Mouse (Mus musculus) forebrain, embryonic 15.5 days (tissue): ENCODE data around the gene Elmod3. TPM values are rescaled to one million over a fixed set of nuclear protein-coding genes. Genes with fewer than 3 reads are reported as not detected.
A peak's percentile ranks its signal among the peaks of the same experiment; 100 is the strongest.

Experiments used
- ATAC-seq: fragments of 200-750 bp; cut with Nextera tagmentation; replicated peaks from 2 replicates; pipeline ENCODE4 v1.8.0; 2017; ENCODE audit warnings: mild to moderate bottlenecking, moderate TSS enrichment, moderate library complexity
- H3K27ac ChIP-seq: fragments of 300-500 bp; sonication (generic); replicated peaks from 2 replicates; pipeline ENCODE4 v1.5.1; 2015; ENCODE audit warnings: mild to moderate bottlenecking, inconsistent platforms
- H3K27me3 ChIP-seq: fragments of 300-500 bp; sonication (generic); 2 replicates; pipeline ENCODE4 v1.6.1; 2015; ENCODE audit warnings: inconsistent platforms
- H3K36me3 ChIP-seq: fragments of 300-500 bp; sonication (generic); 2 replicates; pipeline ENCODE4 v1.6.1; 2015; ENCODE audit warnings: mild to moderate bottlenecking, inconsistent platforms
- H3K4me1 ChIP-seq: fragments of 300-500 bp; sonication (generic); 2 replicates; pipeline ENCODE4 v1.6.1; 2015; ENCODE audit warnings: inconsistent platforms
- H3K4me2 ChIP-seq: fragments of 300-500 bp; sonication (generic); replicated peaks from 2 replicates; pipeline ENCODE4 v1.6.1; 2015; ENCODE audit warnings: mild to moderate bottlenecking, inconsistent platforms
- H3K4me3 ChIP-seq: fragments of 300-500 bp; sonication (generic); 2 replicates; pipeline ENCODE4 v1.5.1; 2015; ENCODE audit warnings: mild to moderate bottlenecking, inconsistent platforms
- H3K9ac ChIP-seq: fragments of 300-500 bp; sonication (generic); replicated peaks from 2 replicates; pipeline ENCODE4 v1.6.1; 2015; ENCODE audit warnings: mild to moderate bottlenecking, inconsistent platforms
- H3K9me3 ChIP-seq: fragments of 300-500 bp; sonication (generic); 2 replicates; pipeline ENCODE4 v1.6.1; 2016; ENCODE audit warnings: inconsistent platforms
- WGBS: fragments of 180-500 bp; shearing (Covaris S2); methylation state at CpG from one replicate; pipeline ENCODE4 v1.1.7; 2015; ENCODE audit warnings: mixed read lengths; 5-methylcytosine and 5-hydroxymethylcytosine counted together
- polyA plus RNA-seq: library from polyadenylated mRNA; unstranded; fragments of >200 nt; fragmentation: Nextera tagmentation; extraction: Ambion mirVana; gene quantifications from 2 replicates; pipeline ENCODE4 v1.2.1, GENCODE M21; 2015

Gene Elmod3
- polyA plus RNA-seq, 1 experiment from 2014 or later, result 15.6 TPM

DNA sequence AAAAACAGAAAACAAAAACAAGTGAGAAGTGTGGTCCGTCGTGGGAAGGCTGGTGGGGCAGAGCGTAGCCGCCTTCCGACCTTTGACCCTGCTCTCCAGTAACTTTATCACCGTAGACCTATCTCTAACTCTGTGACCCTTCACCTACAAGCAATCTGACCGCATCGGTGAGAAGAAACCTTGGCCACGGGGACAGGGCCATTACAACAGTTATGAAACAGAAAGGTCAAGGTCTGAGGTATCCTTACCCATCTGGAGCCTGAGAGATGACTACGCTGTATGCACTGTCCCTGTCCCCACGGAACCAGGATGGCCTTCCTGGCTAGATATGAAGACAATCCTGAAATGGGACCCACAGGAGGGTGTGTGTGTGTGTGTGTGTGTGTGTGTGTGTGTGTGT, 14.1 kb downstream of the Elmod3 start:
- Histone ChIP-seq H3K9me3 (no peaks in the 10 kb centered on the region), H3K27me3 (no peaks in the 10 kb centered on the region), H3K4me3 (no peak overlapping the region), H3K36me3 (0 out of 2 replicates have a peak, but pooled peaks cover 3% of the 10 kb centered on the region), H3K27ac (no peak overlapping the region), H3K4me1 (no peaks in the 10 kb centered on the region), H3K4me2 (no peak overlapping the region), H3K9ac (no peak overlapping the region)
- no peak for ATAC-seq
- WGBS, result 91% methylated on average over 11 of the region's 11 CpGs

DNA sequence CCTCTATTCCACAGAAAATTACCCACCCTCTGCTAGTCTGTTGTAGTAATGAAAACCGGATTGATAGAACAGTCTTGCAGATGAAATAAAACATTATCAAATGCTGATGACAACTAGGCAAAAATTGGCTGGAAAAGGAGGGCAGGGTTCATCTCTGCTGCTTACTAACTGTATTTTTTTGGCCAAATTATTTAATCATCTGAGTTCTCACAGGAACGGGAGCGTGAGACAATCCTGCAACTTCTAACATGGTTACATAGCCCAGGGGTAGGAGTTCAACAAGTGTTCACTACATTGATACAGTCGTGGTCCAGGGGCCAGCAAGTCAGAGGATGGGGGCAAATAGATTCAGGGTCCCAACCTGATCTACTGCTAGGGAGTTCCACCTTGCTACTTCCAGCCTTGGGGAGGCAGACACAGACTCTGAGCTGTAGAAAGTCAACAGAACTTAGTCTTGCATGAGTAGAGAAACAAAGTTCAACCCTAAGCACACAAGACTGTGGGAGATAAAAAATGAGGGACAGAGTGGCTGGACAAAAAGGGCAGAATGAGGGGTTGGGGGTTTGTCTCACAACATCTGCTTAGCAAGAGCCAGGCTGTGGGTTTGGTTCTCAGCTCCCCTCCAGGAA, 14.9 kb downstream of the Elmod3 start:
- Histone ChIP-seq H3K9ac (no peak overlapping the region), H3K27me3 (no peaks in the 10 kb centered on the region), H3K4me1 (no peaks in the 10 kb centered on the region), H3K4me3 (no peak overlapping the region), H3K36me3 (0 out of 2 replicates have a peak, but pooled peaks cover 3% of the 10 kb centered on the region), H3K9me3 (no peaks in the 10 kb centered on the region), H3K4me2 (no peak overlapping the region), H3K27ac (no peak overlapping the region)
- WGBS, result 86% methylated on average over 4 of the region's 4 CpGs
- no peak for ATAC-seq

DNA sequence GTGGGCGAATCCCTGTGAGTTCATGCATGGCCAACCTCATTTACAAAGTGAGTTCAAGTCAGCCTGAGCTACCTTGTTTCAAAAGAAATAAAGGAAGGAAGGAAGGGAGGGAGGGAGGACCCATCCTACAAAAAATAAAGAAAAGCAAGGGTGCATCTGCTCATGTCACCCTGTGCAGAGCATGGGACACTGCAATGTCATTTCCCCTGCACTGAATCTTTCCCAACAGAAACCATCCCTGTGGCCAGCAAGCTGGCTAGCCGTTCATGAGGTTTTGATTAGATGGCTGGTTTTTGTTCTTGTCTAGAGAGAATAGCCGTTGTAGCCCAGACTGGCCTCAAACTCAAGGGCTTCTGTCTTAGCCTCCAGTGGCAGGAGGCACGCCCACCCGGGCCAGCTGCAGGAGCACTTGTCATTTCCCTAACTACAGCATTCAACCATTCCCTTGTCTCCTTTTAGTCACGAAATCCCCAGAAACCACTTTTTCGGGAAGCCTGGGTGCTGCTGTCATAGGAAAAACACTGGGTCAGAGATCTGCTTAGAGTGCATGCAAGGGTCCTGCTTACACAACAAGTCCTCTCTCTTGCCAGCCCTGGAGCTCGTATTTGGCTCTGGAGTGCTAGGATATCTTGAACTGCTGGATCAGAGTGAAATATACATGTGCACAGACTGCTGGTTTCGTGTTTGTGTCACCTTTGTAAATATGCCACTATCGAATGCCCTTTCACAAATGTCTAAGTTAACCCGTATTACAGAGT, 16.4 kb downstream of the Elmod3 start:
- no peaks in the 10 kb centered on the region for H3K27me3 ChIP-seq
- no peak overlapping the region for H3K4me3 ChIP-seq
- H3K4me1 ChIP-seq, result no peaks in the 10 kb centered on the region
- no peak overlapping the region for H3K27ac ChIP-seq
- 73% methylated on average over 11 of the region's 11 CpGs for WGBS
- no peak overlapping the region for H3K4me2 ChIP-seq
- H3K36me3 ChIP-seq, result 0 out of 2 replicates have a peak, but pooled peaks cover 3% of the 10 kb centered on the region
- no peak overlapping the region for H3K9ac ChIP-seq
- ATAC-seq, result no peak
- H3K9me3 ChIP-seq, result no peaks in the 10 kb centered on the region

DNA sequence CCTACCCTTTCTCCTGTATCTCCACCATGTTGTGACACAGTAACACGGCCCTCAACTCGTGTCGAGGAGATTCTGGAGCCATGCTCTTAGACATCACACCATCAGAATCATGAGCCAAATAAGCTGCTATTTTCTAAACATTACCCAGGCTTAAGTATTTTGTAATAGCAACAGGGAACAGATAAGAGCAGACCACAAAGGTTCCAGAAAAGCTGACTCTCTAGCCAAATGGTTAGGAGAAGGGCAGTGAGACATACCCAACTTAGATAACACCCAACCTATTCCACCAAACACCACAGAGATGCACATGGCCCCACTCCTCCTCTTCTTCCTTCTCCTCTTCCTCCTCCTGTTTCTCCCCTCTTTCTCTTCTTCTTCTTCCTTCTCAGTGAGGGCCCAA, 22.2 kb downstream of the Elmod3 start:
- Histone ChIP-seq H3K27ac (no peak overlapping the region), H3K4me2 (no peak overlapping the region), H3K4me3 (no peak overlapping the region), H3K9ac (no peak overlapping the region), H3K9me3 (no peaks in the 10 kb centered on the region), H3K36me3 (0 out of 2 replicates have a peak, but pooled peaks cover 2% of the 10 kb centered on the region), H3K4me1 (no peaks in the 10 kb centered on the region), H3K27me3 (no peaks in the 10 kb centered on the region)
- WGBS, result 91% methylated on average over 3 of the region's 3 CpGs
- ATAC-seq, result no peak

DNA sequence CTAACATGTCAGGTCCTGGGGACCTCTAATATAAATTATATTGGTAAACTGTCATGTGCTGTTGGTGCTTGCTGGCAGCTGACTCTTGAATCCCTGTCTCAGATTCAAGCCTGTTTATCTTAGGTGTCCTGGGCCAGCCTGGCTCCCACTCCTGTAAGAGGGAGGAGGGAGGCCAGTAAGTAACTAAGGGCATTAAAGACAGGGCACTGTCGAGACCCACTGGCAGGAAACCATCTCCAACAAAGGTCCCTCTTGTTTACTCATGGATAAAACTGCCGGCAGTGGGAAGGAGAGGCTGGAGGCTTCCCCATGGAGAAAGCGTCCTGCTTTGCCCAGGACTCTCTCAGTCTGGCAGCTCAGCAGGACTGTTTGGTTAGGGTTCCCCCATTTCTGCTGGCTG, 26.4 kb downstream of the Elmod3 start:
- H3K4me1 ChIP-seq, result no peaks in the 10 kb centered on the region
- H3K4me2 ChIP-seq, result no peak overlapping the region
- 61% methylated on average over 3 of the region's 3 CpGs for WGBS
- no peak overlapping the region for H3K27ac ChIP-seq
- H3K9ac ChIP-seq, result no peak overlapping the region
- H3K4me3 ChIP-seq, result no peak overlapping the region
- no peaks in the 10 kb centered on the region for H3K27me3 ChIP-seq
- no peak for ATAC-seq
- H3K9me3 ChIP-seq, result no peaks in the 10 kb centered on the region
- H3K36me3 ChIP-seq, result peaks cover 7% of the 10 kb centered on the region; the same call in 1 of the 2 replicates

DNA sequence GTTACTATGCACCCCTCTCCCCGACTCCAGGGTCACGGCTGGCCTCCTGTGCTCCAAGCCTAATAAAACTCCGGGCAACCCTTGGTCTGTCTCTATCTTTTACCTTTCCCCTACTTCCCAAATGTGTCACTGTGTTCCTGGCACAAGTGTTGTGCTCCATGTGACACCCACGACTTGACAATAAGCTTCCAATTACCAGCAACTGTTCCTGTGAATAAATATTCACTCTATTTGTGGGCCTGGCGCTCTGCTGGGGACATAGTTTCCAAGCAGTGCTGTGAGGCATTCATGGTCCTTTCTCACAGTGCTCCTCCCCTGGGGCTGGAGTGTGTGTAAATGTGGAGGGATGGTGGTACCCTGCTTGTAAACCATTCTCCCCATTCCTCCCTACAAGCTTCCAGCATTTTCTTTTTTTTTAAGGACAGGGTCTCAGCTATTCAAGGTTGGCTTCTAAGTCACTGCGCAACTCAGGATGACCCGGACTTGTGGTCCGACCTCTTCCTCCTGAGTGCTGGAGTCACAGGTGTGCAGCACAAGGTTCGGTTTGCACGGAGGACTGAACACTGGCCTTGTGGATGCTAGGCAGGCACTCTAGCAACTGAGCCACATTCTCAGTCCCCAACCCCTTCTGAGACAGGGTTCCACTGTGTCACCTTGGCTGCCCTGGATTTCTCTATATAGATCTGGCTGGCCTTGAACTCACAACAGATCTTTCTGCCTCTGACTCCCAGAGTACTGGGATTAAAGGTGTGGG, 27.4 kb downstream of the Elmod3 start:
- no peak overlapping the region for H3K4me2 ChIP-seq
- H3K27ac ChIP-seq, result no peak overlapping the region
- H3K9me3 ChIP-seq, result no peaks in the 10 kb centered on the region
- no peak overlapping the region for H3K9ac ChIP-seq
- H3K4me3 ChIP-seq, result no peak overlapping the region
- H3K36me3 ChIP-seq, result peaks cover 7% of the 10 kb centered on the region; the same call in 1 of the 2 replicates
- H3K4me1 ChIP-seq, result no peaks in the 10 kb centered on the region
- H3K27me3 ChIP-seq, result no peaks in the 10 kb centered on the region
- ATAC-seq, result no peak
- WGBS, result 79% methylated on average over 10 of the region's 10 CpGs

DNA sequence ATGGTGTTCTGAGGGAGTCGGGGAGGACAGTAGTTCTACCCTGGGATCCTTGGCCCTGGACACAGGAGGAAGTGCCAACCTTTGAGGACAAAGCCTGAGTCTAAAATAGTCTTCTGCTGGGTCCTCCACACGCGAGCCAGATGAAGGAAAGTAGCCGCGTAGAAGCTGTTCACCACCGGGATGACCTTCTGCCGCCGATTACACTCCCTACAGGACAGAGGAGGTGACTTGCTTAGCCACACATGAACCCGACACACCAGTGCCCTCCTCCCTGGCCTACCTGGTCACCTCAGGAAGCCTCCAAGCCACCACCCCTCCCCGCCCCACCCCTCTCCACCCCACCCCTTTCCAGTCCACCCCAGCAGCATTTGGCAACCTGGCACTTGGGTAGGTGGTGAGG, 29.5 kb downstream of the Elmod3 start:
- no peak for ATAC-seq
- Histone ChIP-seq H3K36me3 (peaks cover 5% of the 10 kb centered on the region; the same call in 1 of the 2 replicates), H3K4me3 (no peak overlapping the region), H3K9me3 (no peaks in the 10 kb centered on the region), H3K27me3 (no peaks in the 10 kb centered on the region), H3K4me2 (no peak overlapping the region), H3K4me1 (no peaks in the 10 kb centered on the region), H3K27ac (no peak overlapping the region), H3K9ac (no peak overlapping the region)
- WGBS, result 94% methylated on average over 10 of the region's 10 CpGs

DNA sequence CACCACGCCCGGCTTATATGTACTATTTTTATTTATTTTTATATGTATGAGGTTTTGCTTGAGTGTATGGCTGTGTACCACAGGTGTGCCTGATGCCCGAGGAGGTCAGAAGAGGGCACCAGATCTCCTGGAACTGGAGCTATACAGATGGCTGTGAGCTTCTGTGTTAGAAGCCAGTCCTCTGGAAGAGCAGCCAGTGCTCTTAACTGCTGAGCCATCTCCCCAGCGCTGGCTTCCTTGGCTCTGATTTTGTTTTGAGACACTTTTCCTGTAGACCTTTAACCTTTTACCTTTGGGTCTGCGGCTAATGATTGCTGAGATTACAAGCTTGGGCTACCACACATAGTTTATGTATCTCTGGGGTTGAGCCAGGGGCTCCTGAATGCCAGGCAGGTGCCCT, 30.7 kb downstream of the Elmod3 start:
- no peaks in the 10 kb centered on the region for H3K9me3 ChIP-seq
- no peak for ATAC-seq
- no peak overlapping the region for H3K9ac ChIP-seq
- H3K27me3 ChIP-seq, result no peaks in the 10 kb centered on the region
- 78% methylated on average over 5 of the region's 5 CpGs for WGBS
- H3K4me3 ChIP-seq, result no peak overlapping the region
- H3K4me1 ChIP-seq, result no peaks in the 10 kb centered on the region
- peaks cover 5% of the 10 kb centered on the region; the same call in 1 of the 2 replicates for H3K36me3 ChIP-seq
- no peak overlapping the region for H3K27ac ChIP-seq
- no peak overlapping the region for H3K4me2 ChIP-seq

DNA sequence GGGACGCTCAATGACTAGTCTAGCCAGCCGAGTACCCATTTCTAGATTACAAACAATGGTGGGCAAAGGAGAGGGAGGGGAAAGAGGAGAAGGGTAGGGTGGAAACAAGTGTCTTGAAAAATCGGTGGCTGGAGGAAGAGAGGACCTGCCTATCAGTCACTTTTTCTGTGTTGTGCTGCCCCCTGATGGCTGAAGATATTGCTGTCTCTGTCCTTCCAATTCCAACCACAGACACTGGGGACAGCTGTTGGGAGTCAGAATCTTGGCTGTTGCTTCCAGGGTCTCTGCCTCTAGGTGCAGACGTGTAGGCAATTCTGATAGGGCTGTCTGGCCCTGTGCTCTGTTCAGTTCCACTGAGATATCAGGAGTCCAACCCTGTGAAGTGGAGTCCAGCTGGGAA, 32.2 kb downstream of the Elmod3 start:
- Histone ChIP-seq H3K9ac (no peak overlapping the region), H3K36me3 (peaks cover 5% of the 10 kb centered on the region; the same call in 1 of the 2 replicates), H3K9me3 (no peaks in the 10 kb centered on the region), H3K27ac (no peak overlapping the region), H3K4me1 (no peaks in the 10 kb centered on the region), H3K4me2 (no peak overlapping the region; the same call in 1 of the 2 replicates), H3K27me3 (no peaks in the 10 kb centered on the region), H3K4me3 (no peak overlapping the region)
- 2% methylated on average over 4 of the region's 4 CpGs for WGBS
- peak; percentile 88 for ATAC-seq

DNA sequence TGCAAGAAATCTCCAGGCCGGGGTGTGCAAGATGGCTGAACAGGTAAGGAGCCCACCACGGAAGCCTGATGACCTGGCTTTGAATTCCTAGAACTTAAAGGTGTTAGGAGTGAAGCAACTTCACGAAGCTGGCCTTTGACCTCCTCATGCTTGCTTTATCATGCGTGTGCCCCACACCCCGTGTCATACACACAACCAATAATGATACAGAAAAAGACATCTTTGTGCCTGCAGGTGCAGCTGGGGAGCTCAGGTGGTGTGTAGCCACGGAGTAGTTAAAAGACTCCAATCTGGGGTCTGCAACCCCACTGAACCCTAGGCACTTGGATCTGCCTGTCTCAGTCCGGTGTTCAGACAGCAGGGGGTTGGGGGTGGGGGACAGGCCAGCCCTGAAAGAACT, 32.7 kb downstream of the Elmod3 start:
- no peak for ATAC-seq
- H3K27ac ChIP-seq, result no peak overlapping the region
- 74% methylated on average over 7 of the region's 7 CpGs for WGBS
- peaks cover 5% of the 10 kb centered on the region; the same call in 1 of the 2 replicates for H3K36me3 ChIP-seq
- no peaks in the 10 kb centered on the region for H3K27me3 ChIP-seq
- H3K4me2 ChIP-seq, result no peak overlapping the region; the same call in 1 of the 2 replicates
- H3K4me1 ChIP-seq, result no peaks in the 10 kb centered on the region
- no peak overlapping the region for H3K4me3 ChIP-seq
- H3K9me3 ChIP-seq, result no peaks in the 10 kb centered on the region
- no peak overlapping the region for H3K9ac ChIP-seq

DNA sequence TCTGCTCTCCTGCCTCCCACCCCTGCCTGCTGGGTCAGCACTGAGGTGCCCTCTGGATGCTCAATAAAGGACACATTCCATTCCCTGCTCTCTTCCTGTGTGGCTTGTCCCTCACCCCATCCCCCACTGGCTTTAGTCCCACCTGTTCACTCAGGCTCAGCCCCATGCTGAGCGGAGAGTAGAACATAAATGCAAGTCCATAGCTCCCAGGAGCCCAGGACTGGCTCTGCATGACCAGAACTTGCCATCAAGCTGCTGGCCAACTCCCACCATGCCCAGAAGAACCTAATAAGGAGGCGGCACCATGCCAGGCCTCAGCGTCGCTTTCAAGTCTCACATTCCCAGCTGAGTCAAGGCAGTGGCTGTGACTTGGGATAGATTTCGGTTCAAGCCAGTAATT, 35.3 kb downstream of the Elmod3 start:
- Histone ChIP-seq H3K4me1 (0 out of 2 replicates have a peak, but pooled peaks cover 4% of the 10 kb centered on the region), H3K27ac (no peak overlapping the region), H3K36me3 (peaks cover under 1% of the 10 kb centered on the region; the same call in 1 of the 2 replicates), H3K9ac (no peak overlapping the region), H3K27me3 (no peaks in the 10 kb centered on the region), H3K9me3 (no peaks in the 10 kb centered on the region), H3K4me2 (no peak overlapping the region), H3K4me3 (no peak overlapping the region)
- no peak for ATAC-seq
- 71% methylated on average over 5 of the region's 5 CpGs for WGBS

DNA sequence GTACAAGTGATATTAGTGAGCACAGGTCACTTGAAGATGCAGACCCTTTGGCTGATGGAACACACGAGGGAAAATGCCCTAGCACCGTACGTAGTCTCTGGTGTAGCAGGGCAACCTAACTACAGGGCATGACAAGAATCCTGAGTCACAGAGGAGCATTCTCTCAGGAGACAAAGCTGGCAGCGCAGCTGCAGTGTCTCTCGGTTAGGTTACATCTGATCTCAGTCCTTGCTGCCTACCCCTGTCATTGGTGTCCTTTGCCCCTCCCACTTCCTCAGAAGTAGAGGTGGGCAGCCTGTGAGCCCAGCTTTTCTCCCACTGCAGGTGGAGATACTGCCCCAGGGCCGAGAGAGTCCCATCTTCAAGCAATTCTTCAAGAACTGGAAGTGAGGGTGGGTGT, 35.7 kb downstream of the Elmod3 start:
- Histone ChIP-seq H3K4me1 (0 out of 2 replicates have a peak, but pooled peaks cover 4% of the 10 kb centered on the region), H3K4me3 (no peak overlapping the region), H3K36me3 (no peaks in the 10 kb centered on the region), H3K27me3 (no peaks in the 10 kb centered on the region), H3K4me2 (no peak overlapping the region), H3K9me3 (no peaks in the 10 kb centered on the region), H3K27ac (no peak overlapping the region), H3K9ac (no peak overlapping the region)
- ATAC-seq, result no peak
- 42% methylated on average over 6 of the region's 6 CpGs for WGBS
